Mouse (Mus musculus) hindbrain, embryonic 11.5 days (tissue): ENCODE results near the gene Cdk14. TPM values are rescaled to one million over a fixed set of nuclear protein-coding genes. Genes with fewer than 3 reads are reported as not detected.
A peak's percentile ranks its signal among the peaks of the same experiment; 100 is the strongest.

ENCODE experiments used
- ATAC-seq: fragments of 200-750 bp; cut with Nextera tagmentation; 2 replicates; pipeline ENCODE4 v1.8.0; 2017; ENCODE audit warnings: mild to moderate bottlenecking, moderate TSS enrichment, moderate library complexity; ENCODE audit not compliant: low FRiP score
- DNase-seq: peaks from one replicate; pipeline ENCODE4 v3.0.0-alpha.2; 2015; ENCODE audit warnings: low spot score
- H3K27ac ChIP-seq: fragments of 300-500 bp; sonication (generic); 2 replicates; pipeline ENCODE4 v1.5.1; 2014; ENCODE audit warnings: mild to moderate bottlenecking, low read depth, low read length
- H3K27me3 ChIP-seq: fragments of 300-500 bp; sonication (generic); 2 replicates; pipeline ENCODE4 v1.6.1; 2014; ENCODE audit warnings: mild to moderate bottlenecking, low read length, moderate library complexity, mixed read lengths; ENCODE audit not compliant: control insufficient read depth, insufficient read depth
- H3K36me3 ChIP-seq: fragments of 300-500 bp; sonication (generic); 2 replicates; pipeline ENCODE4 v1.6.1; 2014; ENCODE audit warnings: mild to moderate bottlenecking, low read length, moderate library complexity, mixed read lengths; ENCODE audit not compliant: control insufficient read depth, insufficient read depth
- H3K4me1 ChIP-seq: fragments of 300-500 bp; sonication (generic); replicated peaks from 2 replicates; pipeline ENCODE4 v1.6.1; 2014; ENCODE audit warnings: low read length, mixed read lengths; ENCODE audit not compliant: control insufficient read depth, insufficient read depth
- H3K4me2 ChIP-seq: fragments of 300-500 bp; sonication (generic); replicated peaks from 2 replicates; pipeline ENCODE4 v1.6.1; 2014; ENCODE audit warnings: mild to moderate bottlenecking, low read depth, low read length
- H3K4me3 ChIP-seq: fragments of 300-500 bp; sonication (generic); 2 replicates; pipeline ENCODE4 v1.5.1; 2014; ENCODE audit warnings: low read depth, low read length
- H3K9ac ChIP-seq: fragments of 300-500 bp; sonication (generic); 2 replicates; pipeline ENCODE4 v1.6.1; 2014; ENCODE audit warnings: low read depth, low read length
- H3K9me3 ChIP-seq: fragments of 300-500 bp; sonication (generic); 2 replicates; pipeline ENCODE4 v1.6.1; 2016; ENCODE audit warnings: low read length; ENCODE audit not compliant: control insufficient read depth
- WGBS: fragments of 180-500 bp; shearing (Covaris S2); extraction: QIAGEN DNeasy Blood & Tissue Kit; methylation state at CpG from one replicate; pipeline ENCODE4 v1.1.7; 2014; 5-methylcytosine and 5-hydroxymethylcytosine counted together
- polyA plus RNA-seq: library from polyadenylated mRNA; unstranded; fragments of >200 nt; fragmentation: Nextera tagmentation; extraction: Ambion mirVana; gene quantifications from 2 replicates; pipeline ENCODE4 v1.2.1, GENCODE M21; 2014

Cdk14 gene
- polyA plus RNA-seq, 1 experiment from 2014 or later: 35.7 TPM

DNA sequence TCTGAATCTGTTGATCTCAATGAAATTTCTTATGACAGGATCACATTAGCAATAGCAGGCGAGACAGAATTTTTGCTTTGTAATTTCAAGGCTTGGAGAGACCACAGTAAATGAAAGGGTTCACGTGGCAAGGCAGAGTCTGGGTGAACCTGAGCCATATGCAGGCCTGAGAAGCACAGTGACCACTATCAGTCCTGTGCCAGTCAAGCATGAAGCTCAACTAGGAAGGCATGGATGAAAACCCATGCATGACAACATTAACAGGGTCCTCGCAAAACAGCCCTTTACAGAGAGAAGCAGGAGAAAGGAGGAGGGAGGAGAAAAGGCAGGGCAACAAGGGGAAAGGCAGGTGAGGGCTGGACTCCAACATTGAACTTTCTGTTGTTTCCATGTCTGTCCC is 311.1 kb downstream of the Cdk14 start:
- H3K9me3 ChIP-seq: no peaks in the 10 kb centered on the region
- H3K4me3 ChIP-seq: no peak overlapping the region
- no peak overlapping the region for H3K4me2 ChIP-seq
- ATAC-seq: no peak
- no peak overlapping the region for H3K27ac ChIP-seq
- no peak overlapping the region for H3K9ac ChIP-seq
- 86% methylated on average over 3 of the region's 3 CpGs for WGBS
- no peaks in the 10 kb centered on the region for H3K27me3 ChIP-seq
- no peaks in the 10 kb centered on the region for H3K4me1 ChIP-seq
- H3K36me3 ChIP-seq: no peaks in the 10 kb centered on the region
- DNase-seq: no peak

GRCm38 (mm10) chr5:5096248-5096915 is 323.7 kb downstream of the Cdk14 start:
- WGBS: 47% methylated on average over 3 of the region's 3 CpGs

GRCm38 (mm10) chr5:5092736-5093135 is 327.4 kb downstream of the Cdk14 start:
- Histone ChIP-seq H3K27ac (no peak overlapping the region), H3K4me3 (no peak overlapping the region), H3K27me3 (no peaks in the 10 kb centered on the region), H3K4me1 (no peaks in the 10 kb centered on the region), H3K9me3 (no peaks in the 10 kb centered on the region), H3K9ac (no peak overlapping the region), H3K4me2 (no peak overlapping the region), H3K36me3 (no peaks in the 10 kb centered on the region)
- 81% methylated on average over 7 of the region's 7 CpGs for WGBS
- ATAC-seq (no peak), DNase-seq (no peak)

More at GRCm38 (mm10) chr5:5096248-5096915, 323.7 kb downstream of the Cdk14 start:
- H3K9ac ChIP-seq: no peak overlapping the region
- no peaks in the 10 kb centered on the region for H3K9me3 ChIP-seq
- H3K4me1 ChIP-seq: no peaks in the 10 kb centered on the region
- no peak for DNase-seq
- ATAC-seq: no peak
- no peaks in the 10 kb centered on the region for H3K36me3 ChIP-seq
- H3K4me2 ChIP-seq: no peak overlapping the region
- no peaks in the 10 kb centered on the region for H3K27me3 ChIP-seq
- no peak overlapping the region for H3K4me3 ChIP-seq
- H3K27ac ChIP-seq: no peak overlapping the region

- H3K4me2 ChIP-seq: no peak overlapping the region
- H3K36me3 ChIP-seq: no peaks in the 10 kb centered on the region
- H3K4me1 ChIP-seq: no peaks in the 10 kb centered on the region
- no peak for DNase-seq
- 89% methylated on average over 1 of the region's 1 CpGs for whole genome bisulfite sequencing
- ATAC-seq: no peak
- no peaks in the 10 kb centered on the region for H3K9me3 ChIP-seq
- H3K27ac ChIP-seq: no peak overlapping the region
- H3K4me3 ChIP-seq: no peak overlapping the region
- H3K27me3 ChIP-seq: no peaks in the 10 kb centered on the region
- H3K9ac ChIP-seq: no peak overlapping the region
These were observed 348.6 kb downstream of the Cdk14 start for GRCm38 (mm10) chr5:5071526-5071925.

- Histone ChIP-seq H3K4me1 (no peaks in the 10 kb centered on the region), H3K27me3 (no peaks in the 10 kb centered on the region), H3K4me3 (no peak overlapping the region), H3K36me3 (no peaks in the 10 kb centered on the region), H3K9ac (no peak overlapping the region), H3K27ac (no peak overlapping the region), H3K9me3 (no peaks in the 10 kb centered on the region), H3K4me2 (no peak overlapping the region)
- ATAC-seq (no peak), DNase-seq (no peak)
- WGBS: 93% methylated on average over 3 of the region's 3 CpGs
These were observed 355.4 kb downstream of the Cdk14 start for GRCm38 (mm10) chr5:5064686-5065085.

DNA sequence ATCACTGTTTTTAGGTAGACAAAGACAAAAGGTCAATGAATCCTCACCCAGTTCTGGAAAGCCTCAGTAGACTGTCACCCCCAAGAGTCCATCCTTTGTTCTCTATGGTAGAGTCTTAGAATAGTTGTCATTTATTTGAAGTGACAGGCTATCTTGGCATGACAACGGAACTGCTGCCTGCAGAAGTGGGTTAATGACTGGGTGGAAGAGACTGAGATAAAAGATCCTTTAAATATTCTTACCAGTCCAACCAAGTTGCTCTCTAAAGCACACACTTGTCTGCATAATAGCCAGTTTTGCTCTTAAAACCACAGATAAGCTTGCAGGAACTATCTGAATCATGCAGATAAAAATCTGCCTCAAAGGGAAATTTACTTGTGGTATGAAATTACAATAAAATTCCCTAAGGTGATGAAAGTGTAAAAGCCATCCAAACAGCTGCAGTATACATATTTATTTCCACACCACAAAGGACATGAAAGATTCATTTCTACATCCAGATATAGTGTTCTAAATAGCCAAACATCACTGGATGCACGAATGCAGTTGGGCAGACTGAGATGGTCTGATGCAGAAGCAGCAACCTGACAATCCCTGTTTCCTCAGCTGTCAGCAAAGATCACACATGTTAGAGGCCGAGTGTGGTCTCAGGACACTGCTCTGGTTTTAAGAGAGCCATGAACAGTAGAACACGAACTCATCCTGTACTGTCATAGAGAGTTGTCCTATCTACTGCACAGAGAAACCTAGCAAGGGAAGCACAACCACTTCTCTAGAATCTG is 363.8 kb downstream of the Cdk14 start:
- Histone ChIP-seq H3K27me3 (no peaks in the 10 kb centered on the region), H3K4me1 (no peaks in the 10 kb centered on the region), H3K36me3 (no peaks in the 10 kb centered on the region), H3K4me2 (no peak overlapping the region), H3K9ac (no peak overlapping the region), H3K27ac (no peak overlapping the region), H3K4me3 (no peak overlapping the region), H3K9me3 (no peaks in the 10 kb centered on the region)
- WGBS: 60% methylated on average over 4 of the region's 4 CpGs
- DNase-seq (no peak), ATAC-seq (peak; percentile 65; the same call in 1 of the 2 replicates)

DNA sequence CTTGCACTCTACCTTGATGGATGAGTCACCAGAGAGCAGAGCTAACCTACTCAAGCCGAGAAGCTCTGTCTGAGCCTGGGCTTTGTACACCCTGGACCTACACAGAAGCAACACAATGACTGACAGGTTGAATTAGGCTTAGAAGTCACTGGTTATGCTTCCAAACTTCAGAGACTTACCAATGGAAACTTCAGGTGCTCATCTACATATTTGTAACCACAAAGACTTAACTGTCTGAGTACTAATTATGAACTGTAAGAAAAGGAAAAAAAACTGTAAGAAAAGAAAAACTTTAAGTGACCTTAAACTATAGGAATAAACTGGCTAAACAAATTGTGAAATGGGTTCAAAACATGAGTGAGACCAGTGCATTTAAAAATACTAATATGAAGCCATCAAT is 364.6 kb downstream of the Cdk14 start:
- no peak overlapping the region for H3K4me3 ChIP-seq
- ATAC-seq: no peak
- H3K27me3 ChIP-seq: no peaks in the 10 kb centered on the region
- H3K27ac ChIP-seq: no peak overlapping the region
- H3K4me2 ChIP-seq: no peak overlapping the region
- H3K4me1 ChIP-seq: no peaks in the 10 kb centered on the region
- no peak overlapping the region for H3K9ac ChIP-seq
- 31% methylated on average over 1 of the region's 1 CpGs for WGBS
- H3K36me3 ChIP-seq: no peaks in the 10 kb centered on the region
- DNase-seq: no peak
- no peaks in the 10 kb centered on the region for H3K9me3 ChIP-seq

DNA sequence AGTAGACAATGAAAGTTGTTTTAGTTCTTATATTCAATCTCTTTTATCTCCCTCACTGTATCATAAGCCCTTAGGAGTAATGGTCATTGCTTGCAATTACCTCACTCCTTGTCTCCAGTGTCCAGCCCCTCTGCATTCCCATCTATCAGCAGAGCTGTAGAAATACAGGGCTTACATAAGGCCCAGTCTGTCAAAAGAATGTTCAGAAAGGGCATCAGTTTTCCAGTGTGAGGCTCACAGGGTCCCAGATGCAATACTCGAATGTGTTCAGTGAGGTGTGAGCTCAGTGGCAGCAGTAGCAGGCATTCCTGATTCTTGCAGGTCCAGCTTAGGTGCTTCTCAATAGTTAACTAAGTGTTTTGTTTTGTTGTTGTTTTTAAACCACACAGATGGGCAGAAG is 365.8 kb downstream of the Cdk14 start:
- no peak overlapping the region for H3K27ac ChIP-seq
- H3K9me3 ChIP-seq: no peaks in the 10 kb centered on the region
- no peak for DNase-seq
- no peak for ATAC-seq
- no peaks in the 10 kb centered on the region for H3K27me3 ChIP-seq
- no peaks in the 10 kb centered on the region for H3K36me3 ChIP-seq
- H3K4me3 ChIP-seq: no peak overlapping the region
- no peak overlapping the region for H3K9ac ChIP-seq
- WGBS: 35% methylated on average over 1 of the region's 1 CpGs
- no peak overlapping the region for H3K4me2 ChIP-seq
- H3K4me1 ChIP-seq: no peaks in the 10 kb centered on the region

DNA sequence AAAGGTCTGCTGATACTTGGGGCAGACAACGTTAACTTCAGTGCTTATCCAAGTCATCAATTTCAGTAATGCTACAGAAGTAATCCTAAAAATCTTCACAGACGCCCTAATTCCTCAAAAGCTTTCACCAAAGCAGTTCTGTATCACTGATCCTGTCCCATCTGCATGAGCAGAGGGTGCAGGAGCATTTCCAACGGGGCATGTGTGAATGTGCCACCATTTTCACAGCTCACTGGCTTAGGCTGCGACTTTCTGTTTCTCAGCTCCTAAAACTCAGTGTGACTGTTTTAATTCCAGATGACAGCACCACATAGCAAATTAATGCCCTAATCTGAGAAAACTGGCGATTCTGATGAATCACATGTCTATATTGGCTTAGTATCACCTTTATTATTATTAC is 375.8 kb downstream of the Cdk14 start:
- 83% methylated on average over 5 of the region's 5 CpGs for WGBS

More for the DNA sequence above, 375.8 kb downstream of the Cdk14 start:
- no peaks in the 10 kb centered on the region for H3K27me3 ChIP-seq
- no peak for DNase-seq
- no peak overlapping the region for H3K9ac ChIP-seq
- H3K4me1 ChIP-seq: no peaks in the 10 kb centered on the region
- no peak overlapping the region for H3K27ac ChIP-seq
- H3K9me3 ChIP-seq: no peaks in the 10 kb centered on the region
- no peak overlapping the region for H3K4me3 ChIP-seq
- H3K4me2 ChIP-seq: no peak overlapping the region
- no peaks in the 10 kb centered on the region for H3K36me3 ChIP-seq
- no peak for ATAC-seq
